Mouse (Mus musculus) heart, postnatal 0 days (tissue): ENCODE results near the gene Csf3. TPM values are rescaled to one million over a fixed set of nuclear protein-coding genes. Genes with fewer than 3 reads are reported as not detected.

ENCODE experiments used
- ATAC-seq: fragments of 200-750 bp; cut with Nextera tagmentation; 2 replicates; pipeline ENCODE4 v1.8.0; 2017; ENCODE audit warnings: low read depth, moderate number of reproducible peaks, moderate library complexity; ENCODE audit not compliant: insufficient read depth
- DNase-seq: peaks from one replicate; pipeline ENCODE4 v3.0.0-alpha.2; 2016; ENCODE audit warnings: low spot score
- H3K27ac ChIP-seq: fragments of 300-500 bp; sonication (generic); 2 replicates; pipeline ENCODE4 v1.5.1; 2014; ENCODE audit warnings: low read depth, mild to moderate bottlenecking
- H3K27me3 ChIP-seq: fragments of 300-500 bp; sonication (generic); 2 replicates; pipeline ENCODE4 v1.6.1; 2014; ENCODE audit warnings: low read length, mixed read lengths; ENCODE audit not compliant: control insufficient read depth, insufficient read depth
- H3K36me3 ChIP-seq: fragments of 300-500 bp; sonication (generic); replicated peaks from 2 replicates; pipeline ENCODE4 v1.6.1; 2014; ENCODE audit warnings: low read length, mixed read lengths; ENCODE audit not compliant: control insufficient read depth, insufficient read depth
- H3K4me1 ChIP-seq: fragments of 300-500 bp; sonication (generic); 2 replicates; pipeline ENCODE4 v1.6.1; 2014; ENCODE audit warnings: antibody characterized with exemption; ENCODE audit not compliant: control insufficient read depth, insufficient read depth
- H3K4me2 ChIP-seq: fragments of 300-500 bp; sonication (generic); 2 replicates; pipeline ENCODE4 v1.6.1; 2014; ENCODE audit warnings: low read depth, mild to moderate bottlenecking, low read length, moderate library complexity
- H3K4me3 ChIP-seq: fragments of 300-500 bp; sonication (generic); 2 replicates; pipeline ENCODE4 v1.5.1; 2014; ENCODE audit warnings: low read depth, low read length
- H3K9ac ChIP-seq: fragments of 300-500 bp; sonication (generic); replicated peaks from 2 replicates; pipeline ENCODE4 v1.6.1; 2014; ENCODE audit warnings: low read depth, low read length, mixed read lengths
- H3K9me3 ChIP-seq: fragments of 300-500 bp; sonication (generic); replicated peaks from 2 replicates; pipeline ENCODE4 v1.6.1; 2016; ENCODE audit warnings: low read length; ENCODE audit not compliant: control insufficient read depth
- CTCF ChIP-seq: IDR thresholded peaks from 2 replicates; pipeline ENCODE4 v1.5.1; 2016; ENCODE audit warnings: antibody characterized with exemption, control low read depth, low read depth
- EP300 ChIP-seq: IDR thresholded peaks from 2 replicates; pipeline ENCODE4 v1.6.1; 2016; ENCODE audit warnings: antibody characterized with exemption, low read depth
- WGBS: fragments of 180-500 bp; shearing (Covaris S2); extraction: QIAGEN DNeasy Blood & Tissue Kit; methylation state at CpG from one replicate; pipeline ENCODE4 v1.1.7; 2014; 5-methylcytosine and 5-hydroxymethylcytosine counted together
- polyA plus RNA-seq: library from polyadenylated mRNA; unstranded; fragments of >200 nt; fragmentation: Nextera tagmentation; extraction: Ambion mirVana; gene quantifications from 2 replicates; pipeline ENCODE4 v1.2.1, GENCODE M21; 2015
- total RNA-seq: library from RNA; depleted of rRNA; stranded (reverse); fragments of >200 nt; gene quantifications from 2 replicates; pipeline ENCODE4 v1.2.3, GENCODE M21; 2014; ENCODE audit warnings: low replicate concordance

Gene Csf3
- total and polyA plus RNA-seq, 2 experiments from 2014 or later, result 0.23 TPM; not detected in 1

DNA sequence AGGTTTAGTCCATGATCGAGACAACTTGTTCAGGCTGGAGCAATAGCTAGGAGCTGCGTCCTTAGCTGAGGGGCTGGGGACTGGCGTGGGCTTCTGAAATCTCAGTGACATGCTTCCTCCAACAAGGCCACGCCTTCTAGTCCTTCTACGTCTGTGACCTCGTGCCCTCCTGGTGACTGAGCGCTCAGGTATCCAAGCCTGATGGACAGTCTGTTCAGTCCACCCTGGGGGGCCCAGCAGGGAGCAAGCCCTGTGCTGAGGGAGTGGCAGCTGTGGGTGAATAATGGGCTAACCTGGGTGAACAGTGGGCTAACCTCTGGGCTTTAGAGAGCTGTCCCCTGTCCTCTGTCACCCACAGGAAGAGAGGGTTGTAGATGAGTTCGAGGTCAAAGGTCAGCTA lies 13.1 kb upstream of the Csf3 start:
- Histone ChIP-seq H3K9ac (no peak overlapping the region), H3K27ac (no peak overlapping the region), H3K36me3 (peaks cover 76% of the 10 kb centered on the region), H3K4me3 (no peak overlapping the region), H3K27me3 (no peaks in the 10 kb centered on the region), H3K9me3 (no peaks in the 10 kb centered on the region), H3K4me1 (peaks cover 10% of the 10 kb centered on the region), H3K4me2 (no peak overlapping the region)
- DNase-seq (no peak), ATAC-seq (no peak)
- TF ChIP-seq EP300 (no peak), CTCF (no peak)
- WGBS, result 83% methylated on average over 8 of the region's 8 CpGs

DNA sequence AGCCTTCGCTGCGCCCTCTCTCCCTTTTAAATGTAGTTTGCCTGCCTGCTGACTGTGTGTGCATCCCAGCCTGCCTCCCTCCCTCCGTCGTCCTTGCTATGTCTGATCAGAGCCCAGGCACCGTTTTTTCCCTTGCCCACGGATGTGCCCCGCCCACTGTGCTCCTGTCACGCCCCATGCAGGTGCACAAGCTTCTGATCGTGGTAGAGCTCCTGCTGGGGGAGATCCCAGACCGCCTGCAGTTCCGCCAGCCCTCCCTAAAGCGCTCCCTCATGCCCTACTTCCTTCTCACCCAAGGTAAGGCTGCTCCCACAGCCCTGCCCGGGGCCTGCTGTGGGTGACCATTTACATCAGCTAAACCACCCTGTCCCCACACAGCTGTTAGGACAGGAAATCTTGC lies 7.9 kb upstream of the Csf3 start:
- DNase-seq, result no peak

DNA sequence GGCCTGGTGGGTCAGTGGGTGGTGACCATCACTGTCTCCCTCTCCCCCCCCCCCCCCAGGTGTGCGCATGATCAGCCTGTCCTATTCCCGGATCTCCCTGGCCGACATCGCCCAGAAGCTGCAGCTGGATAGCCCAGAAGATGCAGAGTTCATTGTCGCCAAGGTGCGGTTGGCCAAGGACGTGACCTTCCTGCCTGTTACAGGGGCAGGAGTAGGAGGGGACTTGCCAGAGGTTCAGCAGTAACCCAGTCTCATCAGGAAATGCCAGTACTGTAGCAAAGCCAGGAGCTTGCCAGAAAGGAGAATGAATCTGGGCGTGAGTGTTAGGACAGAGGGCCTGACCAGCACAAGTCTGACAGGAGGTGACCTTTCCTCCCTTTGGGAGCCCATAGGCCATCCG lies 7.3 kb upstream of the Csf3 start:
- 70% methylated on average over 9 of the region's 9 CpGs for WGBS
- DNase-seq (no peak), ATAC-seq (no peak)
- no peak overlapping the region for H3K27ac ChIP-seq
- TF ChIP-seq CTCF, result no peak
- no peak for TF ChIP-seq EP300
- peaks cover 69% of the 10 kb centered on the region for H3K36me3 ChIP-seq
- no peak overlapping the region for H3K4me2 ChIP-seq
- H3K9ac ChIP-seq, result no peak overlapping the region
- H3K9me3 ChIP-seq, result no peaks in the 10 kb centered on the region
- no peak overlapping the region for H3K4me3 ChIP-seq
- H3K27me3 ChIP-seq, result no peaks in the 10 kb centered on the region
- H3K4me1 ChIP-seq, result no peaks in the 10 kb centered on the region

More for the DNA sequence above, 7.9 kb upstream of the Csf3 start:
- no peak for ATAC-seq
- Histone ChIP-seq H3K4me1 (no peaks in the 10 kb centered on the region), H3K9ac (no peak overlapping the region), H3K27me3 (no peaks in the 10 kb centered on the region), H3K9me3 (no peaks in the 10 kb centered on the region), H3K4me2 (no peak overlapping the region), H3K36me3 (peaks cover 73% of the 10 kb centered on the region), H3K4me3 (no peak overlapping the region), H3K27ac (no peak overlapping the region)
- TF ChIP-seq EP300 (no peak), CTCF (no peak)
- 77% methylated on average over 13 of the region's 13 CpGs for WGBS

DNA sequence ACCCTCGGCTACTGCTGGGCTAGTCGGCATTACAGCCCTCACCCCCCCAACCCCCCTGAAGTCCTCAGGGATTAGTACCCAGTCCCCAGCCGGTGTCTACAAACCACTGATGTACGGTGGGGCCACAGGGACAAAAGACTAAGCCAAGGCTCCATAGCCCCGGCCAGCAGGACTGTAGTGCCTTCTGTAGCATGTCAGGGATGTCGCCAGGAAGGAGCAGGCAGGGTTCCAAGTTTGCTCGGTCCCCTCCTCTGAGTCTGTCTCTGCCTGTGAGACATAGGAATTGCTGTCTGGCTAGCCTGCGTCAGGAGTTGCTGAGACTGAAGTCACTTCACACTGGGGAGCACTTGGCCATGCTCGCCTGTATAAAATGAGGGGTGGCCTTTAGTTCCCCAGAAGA lies 6.8 kb upstream of the Csf3 start:
- H3K4me2 ChIP-seq, result no peak overlapping the region
- DNase-seq, result peak; percentile 18
- no peaks in the 10 kb centered on the region for H3K27me3 ChIP-seq
- no peak for ATAC-seq
- H3K4me1 ChIP-seq, result no peaks in the 10 kb centered on the region
- no peak overlapping the region for H3K27ac ChIP-seq
- TF ChIP-seq CTCF, result no peak
- no peak for TF ChIP-seq EP300
- WGBS, result 60% methylated on average over 9 of the region's 9 CpGs
- H3K4me3 ChIP-seq, result no peak overlapping the region
- H3K36me3 ChIP-seq, result peaks cover 66% of the 10 kb centered on the region
- H3K9ac ChIP-seq, result no peak overlapping the region
- H3K9me3 ChIP-seq, result no peaks in the 10 kb centered on the region

DNA sequence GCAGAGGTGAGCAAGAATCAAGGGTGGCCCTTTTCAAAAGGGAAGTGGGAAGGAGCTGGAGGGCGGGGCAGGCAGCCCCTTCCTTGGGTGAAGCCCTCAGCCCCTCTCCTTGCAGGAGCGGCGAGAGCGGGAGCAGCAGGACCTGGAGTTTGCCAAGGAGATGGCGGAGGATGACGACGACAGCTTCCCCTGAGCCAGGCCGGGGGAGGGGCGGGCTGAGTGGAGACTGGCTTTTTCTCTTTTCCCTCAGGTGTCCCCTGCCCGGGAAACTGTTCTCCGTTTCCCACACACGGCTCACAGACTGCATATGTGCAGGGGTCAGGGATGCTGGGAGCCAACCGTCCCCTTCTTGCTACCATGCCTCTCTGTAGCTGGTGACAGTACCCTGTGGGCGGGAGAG lies 5.7 kb upstream of the Csf3 start:
- H3K27me3 ChIP-seq, result no peaks in the 10 kb centered on the region
- TF ChIP-seq EP300 (no peak), CTCF (no peak)
- no peaks in the 10 kb centered on the region for H3K4me1 ChIP-seq
- no peak overlapping the region for H3K4me3 ChIP-seq
- ATAC-seq (no peak), DNase-seq (no peak)
- WGBS, result 75% methylated on average over 14 of the region's 14 CpGs
- no peaks in the 10 kb centered on the region for H3K9me3 ChIP-seq
- H3K4me2 ChIP-seq, result no peak overlapping the region
- no peak overlapping the region for H3K9ac ChIP-seq
- no peak overlapping the region for H3K27ac ChIP-seq
- H3K36me3 ChIP-seq, result peaks cover 55% of the 10 kb centered on the region

DNA sequence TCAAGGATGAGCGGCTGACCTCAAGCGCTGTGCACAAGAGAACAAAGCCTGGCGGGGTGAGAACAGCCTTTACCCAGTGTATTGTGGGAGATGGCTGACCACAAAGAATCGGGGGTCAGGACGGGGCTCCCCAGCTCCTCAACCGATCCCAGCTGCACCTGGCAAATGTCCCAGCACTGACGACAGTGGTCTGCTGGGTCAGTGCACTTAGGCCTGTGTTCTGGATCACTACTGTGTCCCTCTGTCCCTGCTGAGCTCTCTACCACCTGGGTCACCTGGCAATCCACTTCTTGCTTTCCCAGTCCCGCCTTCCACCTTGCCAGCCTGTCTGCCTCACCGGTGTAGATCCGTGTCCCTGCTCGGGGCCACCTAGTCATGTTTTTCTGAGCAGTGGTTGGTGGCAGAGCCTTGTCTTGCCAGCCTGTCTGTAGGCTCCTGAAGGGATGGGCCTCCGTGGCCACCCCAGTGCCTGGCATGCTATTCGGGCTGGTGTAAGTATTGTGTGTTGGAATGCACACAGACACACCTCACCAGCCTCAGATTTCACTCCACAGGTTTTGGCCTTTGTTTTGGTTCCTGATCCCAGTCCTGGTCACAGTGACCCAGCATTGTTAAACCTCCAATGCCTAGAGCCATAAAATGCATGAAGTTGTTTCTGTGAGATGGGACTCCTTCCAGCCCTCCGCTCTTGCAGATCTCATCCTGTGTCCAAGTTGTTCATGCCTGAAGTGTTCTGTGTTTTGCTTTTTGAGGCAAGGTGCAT lies 4.4 kb upstream of the Csf3 start:
- no peaks in the 10 kb centered on the region for H3K27me3 ChIP-seq
- H3K4me3 ChIP-seq, result no peak overlapping the region
- no peaks in the 10 kb centered on the region for H3K9me3 ChIP-seq
- H3K4me2 ChIP-seq, result no peak overlapping the region
- TF ChIP-seq EP300 (no peak), CTCF (no peak)
- H3K4me1 ChIP-seq, result no peaks in the 10 kb centered on the region
- H3K36me3 ChIP-seq, result peaks cover 43% of the 10 kb centered on the region
- no peak overlapping the region for H3K9ac ChIP-seq
- 0 out of 2 replicates have a peak, but pooled peaks have one; percentile 8 for ATAC-seq
- WGBS, result 75% methylated on average over 14 of the region's 14 CpGs
- no peak overlapping the region; the same call in 1 of the 2 replicates for H3K27ac ChIP-seq
- DNase-seq, result no peak
